Mouse (Mus musculus) embryonic fibroblast, embryonic 13.5 days (primary cell): ENCODE results near the gene Gjd2. TPM values are rescaled to one million over a fixed set of nuclear protein-coding genes. Genes with fewer than 3 reads are reported as not detected.

Experiments
- H3K27ac ChIP-seq: 2 replicates; pipeline ENCODE4 v1.5.1; 2012; ENCODE audit warnings: low read length, control low read depth, inconsistent platforms; ENCODE audit not compliant: insufficient read depth
- H3K4me1 ChIP-seq: 2 replicates; pipeline ENCODE4 v1.6.1; 2011; ENCODE audit warnings: low read length; ENCODE audit not compliant: control insufficient read depth, insufficient read depth
- H3K4me3 ChIP-seq: 2 replicates; pipeline ENCODE4 v1.5.1; 2011; ENCODE audit warnings: mild to moderate bottlenecking, control low read depth, low read length; ENCODE audit not compliant: insufficient read depth
- CTCF ChIP-seq: IDR thresholded peaks from 2 replicates; pipeline ENCODE4 v1.5.1; 2011; ENCODE audit warnings: mild to moderate bottlenecking, control low read depth, low read length, moderate library complexity, borderline replicate concordance; ENCODE audit not compliant: insufficient read depth
- POLR2A ChIP-seq: IDR thresholded peaks from 2 replicates; pipeline ENCODE4 v1.6.1; 2011; ENCODE audit warnings: low read depth, mild to moderate bottlenecking, control low read depth, low read length, moderate library complexity
- polyA plus RNA-seq: library from polyadenylated mRNA; stranded (reverse); fragments of >200 nt; gene quantifications from 2 replicates; pipeline ENCODE4 v1.2.4, GENCODE M21; 2011; ENCODE audit warnings: low read depth; ENCODE audit not compliant: missing spikeins, insufficient read length

Gene Gjd2
- polyA plus RNA-seq, 1 experiment, result not detected

- H3K4me1 ChIP-seq, result no peaks in the 10 kb centered on the region
- H3K27ac ChIP-seq, result no peak overlapping the region
- no peak overlapping the region for H3K4me3 ChIP-seq
- TF ChIP-seq CTCF (no peak), POLR2A (no peak)
These were observed 427 bp upstream of the Gjd2 start for GRCm38 (mm10) chr2:114013846-114014245.

GRCm38 (mm10) chr2:114012749-114013211 lies 639 bp downstream of the Gjd2 start:
- Histone ChIP-seq H3K4me1 (no peaks in the 10 kb centered on the region), H3K27ac (no peak overlapping the region), H3K4me3 (no peak overlapping the region)
- TF ChIP-seq CTCF (no peak), POLR2A (no peak)

GRCm38 (mm10) chr2:114011838-114012237 lies 1.6 kb downstream of the Gjd2 start:
- no peaks in the 10 kb centered on the region for H3K4me1 ChIP-seq
- no peak overlapping the region for H3K4me3 ChIP-seq
- no peak for TF ChIP-seq CTCF
- no peak for TF ChIP-seq POLR2A
- H3K27ac ChIP-seq, result no peak overlapping the region

GRCm38 (mm10) chr2:114008321-114008720 lies 5.1 kb downstream of the Gjd2 start:
- TF ChIP-seq POLR2A, result no peak
- TF ChIP-seq CTCF, result no peak
- H3K4me1 ChIP-seq, result no peaks in the 10 kb centered on the region
- no peak overlapping the region for H3K27ac ChIP-seq
- no peak overlapping the region for H3K4me3 ChIP-seq

GRCm38 (mm10) chr2:113997484-113997883 lies 15.9 kb downstream of the Gjd2 start:
- Histone ChIP-seq H3K4me3 (no peak overlapping the region), H3K27ac (no peak overlapping the region), H3K4me1 (no peaks in the 10 kb centered on the region)
- TF ChIP-seq POLR2A (no peak), CTCF (no peak)

GRCm38 (mm10) chr2:113996930-113997329 lies 16.5 kb downstream of the Gjd2 start:
- H3K27ac ChIP-seq, result no peak overlapping the region
- no peaks in the 10 kb centered on the region for H3K4me1 ChIP-seq
- TF ChIP-seq CTCF, result no peak
- TF ChIP-seq POLR2A, result no peak
- H3K4me3 ChIP-seq, result no peak overlapping the region

GRCm38 (mm10) chr2:113984890-113985289 lies 28.5 kb downstream of the Gjd2 start:
- H3K4me3 ChIP-seq, result no peak overlapping the region
- TF ChIP-seq POLR2A (no peak), CTCF (no peak)
- H3K4me1 ChIP-seq, result no peaks in the 10 kb centered on the region
- H3K27ac ChIP-seq, result no peak overlapping the region

GRCm38 (mm10) chr2:113980664-113981063 lies 32.8 kb downstream of the Gjd2 start:
- H3K4me1 ChIP-seq, result no peaks in the 10 kb centered on the region
- no peak overlapping the region for H3K27ac ChIP-seq
- TF ChIP-seq POLR2A, result no peak
- no peak for TF ChIP-seq CTCF
- no peak overlapping the region for H3K4me3 ChIP-seq

GRCm38 (mm10) chr2:113978151-113978771 lies 35.2 kb downstream of the Gjd2 start:
- TF ChIP-seq POLR2A (no peak), CTCF (no peak)
- H3K27ac ChIP-seq, result no peak overlapping the region
- H3K4me3 ChIP-seq, result no peak overlapping the region
- no peaks in the 10 kb centered on the region for H3K4me1 ChIP-seq

- Histone ChIP-seq H3K4me1 (no peaks in the 10 kb centered on the region), H3K4me3 (no peak overlapping the region), H3K27ac (no peak overlapping the region)
- no peak for TF ChIP-seq CTCF
- no peak for TF ChIP-seq POLR2A
These were observed 39.5 kb downstream of the Gjd2 start for GRCm38 (mm10) chr2:113973950-113974349.
